Mouse (Mus musculus) lung, postnatal 36 days (tissue): ENCODE measurements at regions not wholly inside any gene's neighbourhood (a gene's known extent, or its start where the extent isn't known, plus 50 kb on each side); places are given as distances from the start of the nearest gene placed in this dataset.
"Not testable (repeated sequence)": the region's sequence is repeated elsewhere in the genome, so short reads cannot be mapped to it uniquely, and the experiment has no call there.

ENCODE experiments used
- DNase-seq: peaks from one replicate; pipeline ENCODE4 v3.0.0; 2022; ENCODE audit warnings: mixed read lengths

DNA sequence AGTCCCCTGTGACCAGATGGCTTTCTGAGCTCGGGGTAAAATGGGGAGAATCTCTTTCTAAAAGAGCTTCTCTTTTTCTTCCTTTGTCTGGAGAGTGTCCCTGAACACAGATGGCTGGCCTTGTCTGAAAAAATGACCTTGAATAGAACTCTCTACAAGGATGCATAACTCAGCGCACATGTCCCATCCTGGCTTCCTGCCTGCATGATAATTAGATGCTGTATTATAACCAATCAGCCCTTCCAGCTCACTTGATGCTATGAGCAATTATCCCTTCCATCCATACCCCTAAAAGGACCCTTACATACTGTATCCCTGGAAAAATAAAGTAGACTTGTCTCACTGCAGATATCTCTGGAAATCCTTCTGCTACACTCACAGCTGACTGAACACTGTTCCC, 199.7 kb upstream of the Slc7a11 start:
- DNase-seq = no peak

GRCm38 (mm10) chr3:50639907-50640323, 196.5 kb upstream of the Slc7a11 start:
- DNase-seq = no peak

- DNase-seq = no peak
Observed at GRCm38 (mm10) chr3:50634457-50635075, 191.2 kb upstream of the Slc7a11 start.

- DNase-seq = no peak
Observed at GRCm38 (mm10) chr3:50631286-50631685, 187.9 kb upstream of the Slc7a11 start.

- DNase-seq = peak; percentile 72
Observed at GRCm38 (mm10) chr3:50628092-50628696, 184.8 kb upstream of the Slc7a11 start.

DNA sequence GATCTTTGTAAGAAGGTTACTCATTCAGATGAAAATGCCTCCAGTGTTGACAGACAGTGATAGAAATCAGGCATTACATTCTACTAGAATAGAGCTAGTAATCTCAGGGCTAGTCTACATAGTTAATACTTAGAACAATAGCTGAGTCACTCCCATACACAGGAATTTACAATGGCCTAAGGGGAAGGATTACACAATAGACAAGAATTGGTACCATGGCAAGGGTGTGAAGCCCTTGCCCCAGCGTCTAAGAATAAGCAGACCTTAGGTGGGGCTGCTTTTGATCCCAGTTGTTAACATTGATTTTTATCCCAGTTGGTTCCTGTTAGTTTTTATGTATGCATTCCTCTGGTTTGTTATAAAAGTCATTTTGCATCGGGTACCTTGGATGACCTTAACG, 177.8 kb upstream of the Slc7a11 start:
- not testable (repeated sequence) for DNase-seq

GRCm38 (mm10) chr3:50619061-50619460, 175.6 kb upstream of the Slc7a11 start:
- no peak for DNase-seq

DNA sequence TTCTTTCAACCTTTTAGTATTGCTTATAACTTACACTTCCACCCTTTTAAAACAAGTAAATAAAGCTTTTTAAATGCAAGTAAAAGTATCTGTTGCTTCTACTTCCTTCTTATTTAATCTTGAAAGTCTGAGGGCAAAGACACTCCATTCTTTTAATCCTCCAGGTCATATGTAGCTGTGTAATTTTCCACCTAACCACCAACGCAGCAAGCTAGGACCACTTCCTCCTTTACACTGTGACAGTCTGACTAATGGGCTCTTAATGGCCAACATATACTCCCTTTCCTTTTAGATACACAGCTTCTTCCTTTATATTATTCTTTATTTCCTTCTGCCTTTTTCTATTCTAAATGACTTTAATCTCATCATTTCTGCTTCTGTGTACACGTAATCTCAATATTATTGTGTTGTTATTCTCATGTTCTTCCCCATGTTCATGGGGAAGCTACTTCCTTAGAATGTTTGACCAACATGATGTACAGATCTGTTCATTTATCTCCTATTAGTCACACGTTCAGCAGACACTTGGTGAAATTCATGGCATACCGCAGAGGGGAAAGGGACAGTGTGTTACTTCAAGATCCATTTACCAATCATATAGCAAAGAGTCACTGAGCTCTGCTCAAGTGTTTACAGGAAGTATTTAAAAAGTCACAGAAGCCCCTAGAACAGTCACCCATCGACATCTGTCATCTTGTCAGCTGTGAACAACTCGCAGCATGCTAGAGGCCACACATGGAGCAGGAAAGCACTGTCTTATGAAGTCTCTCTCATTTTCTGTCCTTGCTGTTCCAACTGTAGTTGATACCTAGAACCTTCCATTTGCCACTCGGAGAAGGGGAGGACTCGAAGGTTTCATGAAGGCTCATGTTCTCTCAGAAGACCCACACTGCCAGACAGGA, 172.2 kb upstream of the Slc7a11 start:
- peak; percentile 33 for DNase-seq

- no peak for DNase-seq
Observed at GRCm38 (mm10) chr3:50613011-50613410, 169.6 kb upstream of the Slc7a11 start.

- DNase-seq = peak; percentile 6
Observed at GRCm38 (mm10) chr3:50609341-50610012, 166.1 kb upstream of the Slc7a11 start.

- DNase-seq = peak; percentile 54
Observed at GRCm38 (mm10) chr3:50607736-50608135, 164.3 kb upstream of the Slc7a11 start.

- no peak for DNase-seq
Observed at GRCm38 (mm10) chr3:50606986-50607385, 163.6 kb upstream of the Slc7a11 start.

- no peak for DNase-seq
Observed at GRCm38 (mm10) chr3:50605750-50606149, 162.3 kb upstream of the Slc7a11 start.

DNA sequence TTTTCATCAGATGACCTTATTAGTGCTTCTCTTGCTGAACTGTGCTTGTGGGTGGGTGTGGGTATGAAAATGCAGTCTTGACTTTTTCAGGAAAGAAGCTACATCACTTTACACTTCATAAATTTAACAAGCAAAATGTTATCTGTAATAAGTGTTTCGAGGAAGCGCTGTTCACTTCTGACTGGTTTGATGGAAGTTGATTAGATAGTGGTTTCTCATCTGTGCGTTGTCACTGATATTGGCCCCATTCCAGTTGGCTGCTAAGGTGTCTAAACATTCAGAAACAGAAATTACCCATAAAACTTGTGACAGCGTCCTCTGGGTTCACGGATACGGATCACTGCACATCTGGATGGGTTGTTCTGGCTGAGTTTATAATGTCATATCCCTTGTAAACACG, 159.8 kb upstream of the Slc7a11 start:
- no peak for DNase-seq

GRCm38 (mm10) chr3:50595732-50596131, 152.3 kb upstream of the Slc7a11 start:
- no peak for DNase-seq

GRCm38 (mm10) chr3:50584323-50584722, 140.9 kb upstream of the Slc7a11 start:
- no peak for DNase-seq

GRCm38 (mm10) chr3:50583475-50583874, 140.1 kb upstream of the Slc7a11 start:
- DNase-seq = no peak

DNA sequence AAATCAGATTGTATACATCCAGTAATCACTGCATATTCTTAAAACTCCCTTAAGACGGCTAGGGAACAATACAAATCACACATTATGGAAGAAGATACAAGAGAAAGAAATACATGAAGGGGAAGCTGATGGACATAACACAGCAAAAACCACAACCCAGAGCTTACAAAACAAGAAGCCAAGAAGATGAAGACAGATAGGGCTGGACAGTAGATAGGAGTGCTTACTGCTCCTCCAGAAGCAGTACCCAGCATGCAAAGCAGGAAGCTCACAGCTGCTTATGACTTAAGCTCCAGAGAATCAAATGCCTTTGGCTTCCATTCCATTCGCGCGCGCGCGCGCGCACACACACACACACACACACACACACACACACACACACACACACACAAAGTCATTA, 131.0 kb upstream of the Slc7a11 start:
- DNase-seq = no peak

DNA sequence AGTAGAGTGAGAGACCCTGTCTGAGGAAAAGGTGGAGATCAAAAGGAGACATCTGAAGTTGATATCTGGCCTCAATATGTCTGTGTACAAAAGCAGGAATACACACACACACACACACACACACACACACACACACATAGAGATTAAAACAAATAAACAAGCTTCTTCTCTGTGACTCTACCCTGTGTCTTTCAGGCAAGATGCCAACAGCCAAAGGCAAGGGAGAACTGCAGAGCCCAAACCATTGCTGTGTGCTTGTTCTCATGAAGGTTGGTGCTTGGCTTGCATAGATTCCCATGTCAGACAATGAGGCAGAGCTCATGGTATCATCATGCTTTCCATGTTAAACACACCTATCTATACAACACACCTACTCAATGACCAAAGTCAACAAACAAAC, 126.6 kb upstream of the Slc7a11 start:
- DNase-seq = no peak

GRCm38 (mm10) chr3:50569565-50569964, 126.2 kb upstream of the Slc7a11 start:
- peak; percentile 10 for DNase-seq

DNA sequence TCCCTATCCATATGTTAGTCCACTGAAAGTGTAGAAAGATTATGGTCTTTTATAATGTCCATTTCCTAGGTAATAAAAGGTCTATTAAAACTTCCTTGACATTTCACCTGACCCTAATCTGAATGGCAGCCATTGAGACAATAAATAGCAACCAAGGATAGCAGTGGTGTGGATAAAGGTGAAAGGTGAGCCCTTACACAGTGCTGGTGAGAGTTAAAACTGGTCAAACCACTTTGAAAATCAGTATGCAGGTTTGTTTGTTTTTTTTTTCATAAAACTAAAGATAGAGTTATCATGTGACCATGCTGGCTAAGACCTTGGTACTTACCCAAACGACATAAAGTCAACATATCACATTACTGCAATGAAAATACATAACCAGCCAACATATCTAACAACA, 110.7 kb upstream of the Slc7a11 start:
- DNase-seq = peak; percentile 17

GRCm38 (mm10) chr3:50548568-50548967, 105.2 kb upstream of the Slc7a11 start:
- no peak for DNase-seq

GRCm38 (mm10) chr3:50530654-50531053, 87.2 kb upstream of the Slc7a11 start:
- no peak for DNase-seq
